In the genomic region with DNA sequence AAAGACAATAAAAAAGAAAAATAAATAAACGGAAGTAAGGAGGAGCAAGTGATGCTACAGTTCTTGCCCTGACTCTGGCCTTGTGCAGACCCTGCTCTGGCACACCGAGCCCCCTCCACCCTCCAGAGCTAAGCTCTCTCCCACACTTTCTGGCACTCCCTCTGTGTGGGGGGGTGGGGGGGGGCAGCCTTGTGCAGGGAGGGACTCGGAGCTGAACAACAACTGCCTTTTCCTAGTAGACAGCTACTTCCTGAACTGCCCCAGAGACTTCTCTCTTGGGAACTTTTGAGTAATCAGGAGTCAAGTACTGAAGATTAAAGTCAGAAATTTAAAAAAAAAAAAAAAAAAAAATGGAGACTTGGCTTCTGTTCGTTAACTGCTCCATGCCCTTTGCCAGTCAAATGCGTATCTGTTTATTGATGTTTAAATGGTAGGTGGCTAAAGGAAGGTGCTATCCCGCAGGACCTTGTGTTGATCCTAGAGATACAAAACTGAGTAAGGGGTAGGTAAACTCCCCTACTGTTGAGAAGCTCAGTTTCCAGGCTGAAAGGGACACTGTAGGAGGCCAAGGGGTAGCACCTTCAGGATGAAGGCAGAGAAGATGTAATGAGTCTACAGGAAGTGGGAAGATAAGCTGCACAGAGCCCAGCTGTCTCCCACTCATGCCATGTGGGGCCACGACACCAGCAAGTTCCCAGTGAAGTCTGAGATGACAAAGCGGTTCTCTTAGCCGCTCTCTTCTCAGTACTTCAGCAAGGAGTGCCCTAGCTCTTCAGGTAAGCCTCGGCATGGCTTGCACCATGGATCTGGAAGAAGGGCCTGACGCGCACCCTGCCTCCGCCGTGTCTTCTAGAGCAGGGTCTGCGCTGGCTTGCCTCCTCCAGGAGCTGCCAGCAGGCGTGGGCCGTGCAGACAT, we compare ENCODE assay signal across 10 mouse cellular contexts. TPM values are rescaled to one million over a fixed set of nuclear protein-coding genes. Genes with fewer than 3 reads are reported as not detected.
A peak's percentile ranks its signal among the peaks of the same experiment; 100 is the strongest.
DNase-seq lines count a peak whose midpoint lies in the region; ATAC-seq and TF ChIP-seq lines count a peak whose summit lies in the region.
"Had no signal": no experiment of that assay in that cellular context is flagged by ENCODE, and none has a peak within 500 bp of the region (broad histone marks: within the 10 kb centered on the region; RNA-seq: fewer than 3 reads in every experiment).

No protein-coding gene starts in this region.

- H3K4me3 ChIP-seq in layer of hippocampus, adult 2 months: no peak overlapping the region

- DNase-seq in cerebellum, adult 9-11 months: peak; percentile 7
- no peak for DNase-seq in cerebellum, postnatal 25 days
- no peak for DNase-seq in layer of hippocampus, adult 2 months (ENCODE audit: low spot score in 2 of 2)
- no peak for DNase-seq in layer of hippocampus, postnatal 36 days
- DNase-seq in thymus, postnatal 0 days (ENCODE audit: low spot score): peak; percentile 16
- no peak for DNase-seq in thymus, postnatal 36 days
- DNase-seq in urinary bladder, postnatal 36 days (ENCODE audit: low spot score in 2 of 2): no peak
- DNase-seq: kidney, adult 8-10 months had no signal

- no peak for ATAC-seq in granulocyte monocyte progenitor cell, adult 5-6 weeks (replicated peaks; ENCODE audit: poor library complexity, severe bottlenecking)
- ATAC-seq: Patski had no signal

- TF ChIP-seq CTCF in layer of hippocampus, adult 2 months (conservative IDR thresholded peaks at IDR 0.05): no peak

- peak overlapping the region; percentile 32; the same call in 1 of the 2 replicates for H3K27ac ChIP-seq in layer of hippocampus, adult 2 months

RNA-seq across cellular contexts. Expression of a gene that starts 8.7 kb away (rescaled TPM):
- 1,000 to 10,000 TPM; 1,228 to 1,237 TPM for total RNA-seq in layer of hippocampus, adult 2 months (2021)
- 1,000 to 10,000 TPM; 1,201 to 1,207 TPM for total RNA-seq in layer of hippocampus, postnatal 36 days (2021)
- polyA plus RNA-seq in thymus, postnatal 0 days (2015; fragmentation: Nextera tagmentation; extraction: Ambion mirVana): 137 and 143 TPM in 2 replicates
- 4.2 TPM in 1 of 2 replicates, not detected in the other for total RNA-seq in granulocyte monocyte progenitor cell, adult 5-6 weeks (2014; fragmentation: Nextera tagmentation)
- 0.57 and 1.4 TPM in 2 replicates for total RNA-seq in granulocyte monocyte progenitor cell, adult 5-6 weeks (2017)

RNA-seq across cellular contexts. Expression of a gene that starts 14.4 kb away (rescaled TPM):
- total RNA-seq in layer of hippocampus, adult 2 months (2021): 10 to 100 TPM; 16.7 to 18.0 TPM
- total RNA-seq in layer of hippocampus, postnatal 36 days (2021): 10 to 100 TPM; 16.1 to 17.4 TPM
- polyA plus RNA-seq in thymus, postnatal 0 days (2015; fragmentation: Nextera tagmentation; extraction: Ambion mirVana): 9.8 and 12.0 TPM in 2 replicates
- total RNA-seq in granulocyte monocyte progenitor cell, adult 5-6 weeks (2014; fragmentation: Nextera tagmentation): 18.6 and 21.9 TPM in 2 replicates
- 10.0 and 10.1 TPM in 2 replicates for total RNA-seq in granulocyte monocyte progenitor cell, adult 5-6 weeks (2017)

RNA-seq across cellular contexts. Expression of a gene that starts 49.6 kb away (rescaled TPM):
- total RNA-seq in layer of hippocampus, adult 2 months (2021): 10 to 100 TPM; 50.6 to 50.9 TPM
- total RNA-seq in layer of hippocampus, postnatal 36 days (2021): 10 to 100 TPM; 50.1 to 51.3 TPM
- 50.7 and 54.1 TPM in 2 replicates for polyA plus RNA-seq in thymus, postnatal 0 days (2015; fragmentation: Nextera tagmentation; extraction: Ambion mirVana)
- 28.0 and 32.0 TPM in 2 replicates for total RNA-seq in granulocyte monocyte progenitor cell, adult 5-6 weeks (2014; fragmentation: Nextera tagmentation)
- 33.3 and 41.2 TPM in 2 replicates for total RNA-seq in granulocyte monocyte progenitor cell, adult 5-6 weeks (2017)

RNA-seq across cellular contexts. Expression of a gene that starts 49.6 kb away (rescaled TPM):
- total RNA-seq in layer of hippocampus, adult 2 months (2021): 10 to 100 TPM; 35.7 to 36.8 TPM
- total RNA-seq in layer of hippocampus, postnatal 36 days (2021): 10 to 100 TPM; 35.7 to 37.9 TPM
- polyA plus RNA-seq in thymus, postnatal 0 days (2015; fragmentation: Nextera tagmentation; extraction: Ambion mirVana): 60.1 and 66.6 TPM in 2 replicates
- 49.6 and 51.3 TPM in 2 replicates for total RNA-seq in granulocyte monocyte progenitor cell, adult 5-6 weeks (2014; fragmentation: Nextera tagmentation)
- total RNA-seq in granulocyte monocyte progenitor cell, adult 5-6 weeks (2017): 57.2 and 60.9 TPM in 2 replicates

Comparison
In these comparisons a context has a peak if more than half of its experiments do, and no peak if none do; other contexts are left out.
1. DNase-seq: peak in cerebellum, adult 9-11 months (single experiment) and thymus, postnatal 0 days (single experiment); none in cerebellum, postnatal 25 days (0 of 2), layer of hippocampus, adult 2 months (0 of 2), layer of hippocampus, postnatal 36 days (0 of 2), thymus, postnatal 36 days (0 of 2) and urinary bladder, postnatal 36 days (0 of 2).
2. RNA of a gene that starts 8.7 kb away (total RNA-seq): 1,228 to 1,237 TPM in layer of hippocampus, adult 2 months and 1,201 to 1,207 TPM in layer of hippocampus, postnatal 36 days; 0.57 to 4.2 TPM in granulocyte monocyte progenitor cell, adult 5-6 weeks; every median in the first group is over 100 times any median in the second.